Mouse (Mus musculus) liver, embryonic 14.5 days (tissue): ENCODE measurements at regions not wholly inside any gene's neighbourhood (a gene's known extent, or its start where the extent isn't known, plus 50 kb on each side); places are given as distances from the start of the nearest gene placed in this dataset.

ENCODE experiments used
- ATAC-seq: fragments of 200-750 bp; cut with Nextera tagmentation; 2 replicates; pipeline ENCODE4 v1.8.0; 2017; ENCODE audit warnings: moderate number of reproducible peaks, mild to moderate bottlenecking, moderate library complexity; ENCODE audit not compliant: insufficient read depth
- DNase-seq, 3 experiments: peaks; one replicate each; pipeline ENCODE4 v3.0.0-alpha.2; 2012 to 2013; ENCODE audit warnings: low read depth in 3 of 3, low spot score in 3 of 3
- H3K27ac ChIP-seq: fragments of 300-500 bp; sonication (generic); 2 replicates; pipeline ENCODE4 v1.5.1; 2014; ENCODE audit warnings: moderate library complexity, mild to moderate bottlenecking, control low read depth, inconsistent platforms
- H3K27me3 ChIP-seq: fragments of 300-500 bp; sonication (generic); 2 replicates; pipeline ENCODE4 v1.6.1; 2014; ENCODE audit warnings: mild to moderate bottlenecking, low read length, moderate library complexity; ENCODE audit not compliant: control insufficient read depth, insufficient read depth
- H3K36me3 ChIP-seq: fragments of 300-500 bp; sonication (generic); replicated peaks from 2 replicates; pipeline ENCODE4 v1.6.1; 2014; ENCODE audit warnings: low read depth; ENCODE audit not compliant: control insufficient read depth, insufficient read depth
- H3K4me1 ChIP-seq, 2 experiments: fragments of 200-500 bp in 1 of 2; fragments of 300-500 bp in 1 of 2; sonication (generic) in 1 of 2; replicated peaks; 2 replicates each; pipeline ENCODE4 v1.6.1; 2012 to 2014; ENCODE audit warnings: antibody characterized with exemption in 1 of 2, inconsistent platforms in 1 of 2, low read length in 1 of 2; ENCODE audit not compliant: control insufficient read depth in 2 of 2, insufficient read depth in 2 of 2
- H3K4me2 ChIP-seq: fragments of 300-500 bp; sonication (generic); 2 replicates; pipeline ENCODE4 v1.6.1; 2014; ENCODE audit warnings: low read depth, mild to moderate bottlenecking, control low read depth, moderate library complexity
- H3K4me3 ChIP-seq, 2 experiments: fragments of 200-500 bp in 1 of 2; fragments of 300-500 bp in 1 of 2; sonication (generic) in 1 of 2; 2 replicates each; pipeline ENCODE4 v1.5.1; 2012 to 2014; ENCODE audit warnings: low read depth in 2 of 2, low read length in 2 of 2, mild to moderate bottlenecking in 2 of 2, control low read depth in 1 of 2, inconsistent platforms in 1 of 2, moderate library complexity in 1 of 2; ENCODE audit not compliant: insufficient read depth in 1 of 2
- H3K9ac ChIP-seq: fragments of 300-500 bp; sonication (generic); replicated peaks from 2 replicates; pipeline ENCODE4 v1.6.1; 2014; ENCODE audit warnings: mild to moderate bottlenecking, control low read depth, moderate library complexity
- H3K9me3 ChIP-seq: fragments of 300-500 bp; sonication (generic); 2 replicates; pipeline ENCODE4 v1.6.1; 2016; ENCODE audit warnings: low read length, mixed read lengths; ENCODE audit not compliant: control insufficient read depth
- CTCF ChIP-seq: IDR thresholded peaks from 2 replicates; pipeline ENCODE4 v1.5.1; 2016; ENCODE audit warnings: antibody characterized with exemption, low read depth, control low read depth
- EP300 ChIP-seq: IDR thresholded peaks from 2 replicates; pipeline ENCODE4 v1.6.1; 2016; ENCODE audit warnings: antibody characterized with exemption, low read depth
- WGBS: fragments of 180-500 bp; shearing (Covaris S2); extraction: QIAGEN DNeasy Blood & Tissue Kit; methylation state at CpG from one replicate; pipeline ENCODE4 v1.1.7; 2014; ENCODE audit not compliant: insufficient replicate concordance; 5-methylcytosine and 5-hydroxymethylcytosine counted together

- H3K27ac ChIP-seq: no peak overlapping the region
- WGBS: 67% methylated on average over 6 of the region's 6 CpGs
- no peak for ATAC-seq
- H3K9ac ChIP-seq: no peak overlapping the region
- H3K4me3 ChIP-seq: no peak overlapping the region
- no peak for TF ChIP-seq EP300
- no peak for TF ChIP-seq CTCF
- no peak for DNase-seq
- H3K4me2 ChIP-seq: no peak overlapping the region
- no peaks in the 10 kb centered on the region for H3K9me3 ChIP-seq
- no peaks in the 10 kb centered on the region for H3K36me3 ChIP-seq
- H3K4me1 ChIP-seq: no peaks in the 10 kb centered on the region
- H3K27me3 ChIP-seq: no peaks in the 10 kb centered on the region
These were observed 274.4 kb downstream of the Ajap1 start for GRCm38 (mm10) chr4:153208215-153208614.

- H3K4me2 ChIP-seq: no peak overlapping the region
- no peaks in the 10 kb centered on the region for H3K27me3 ChIP-seq
- no peak overlapping the region for H3K9ac ChIP-seq
- H3K4me1 ChIP-seq: no peaks in the 10 kb centered on the region
- no peak overlapping the region for H3K27ac ChIP-seq
- no peak for DNase-seq
- TF ChIP-seq CTCF (no peak), EP300 (no peak)
- H3K9me3 ChIP-seq: no peaks in the 10 kb centered on the region
- WGBS: 61% methylated on average over 11 of the region's 11 CpGs
- H3K4me3 ChIP-seq: no peak overlapping the region
- H3K36me3 ChIP-seq: no peaks in the 10 kb centered on the region
- ATAC-seq: no peak
These were observed 275.0 kb downstream of the Ajap1 start for GRCm38 (mm10) chr4:153207578-153208102.

GRCm38 (mm10) chr4:153206789-153207457 is 275.7 kb downstream of the Ajap1 start:
- H3K27me3 ChIP-seq: no peaks in the 10 kb centered on the region
- H3K4me2 ChIP-seq: no peak overlapping the region
- no peak overlapping the region for H3K4me3 ChIP-seq
- H3K9ac ChIP-seq: no peak overlapping the region
- TF ChIP-seq CTCF: no peak
- TF ChIP-seq EP300: no peak
- ATAC-seq (no peak), DNase-seq (no peak)
- no peaks in the 10 kb centered on the region for H3K4me1 ChIP-seq
- no peaks in the 10 kb centered on the region for H3K9me3 ChIP-seq
- no peaks in the 10 kb centered on the region for H3K36me3 ChIP-seq
- 48% methylated on average over 11 of the region's 11 CpGs for WGBS
- H3K27ac ChIP-seq: no peak overlapping the region

- Histone ChIP-seq H3K27ac (no peak overlapping the region), H3K4me1 (no peaks in the 10 kb centered on the region), H3K36me3 (no peaks in the 10 kb centered on the region), H3K27me3 (no peaks in the 10 kb centered on the region), H3K9ac (no peak overlapping the region), H3K4me3 (no peak overlapping the region), H3K9me3 (no peaks in the 10 kb centered on the region), H3K4me2 (no peak overlapping the region)
- TF ChIP-seq EP300 (no peak), CTCF (no peak)
- no peak for DNase-seq
- 37% methylated on average over 7 of the region's 7 CpGs for WGBS
- no peak for ATAC-seq
These were observed 277.8 kb downstream of the Ajap1 start for GRCm38 (mm10) chr4:153204764-153205163.

- no peaks in the 10 kb centered on the region for H3K4me1 ChIP-seq
- no peak overlapping the region for H3K4me2 ChIP-seq
- no peak overlapping the region for H3K4me3 ChIP-seq
- H3K36me3 ChIP-seq: no peaks in the 10 kb centered on the region
- no peak for TF ChIP-seq CTCF
- TF ChIP-seq EP300: no peak
- DNase-seq (no peak), ATAC-seq (no peak)
- no peaks in the 10 kb centered on the region for H3K9me3 ChIP-seq
- no peak overlapping the region for H3K27ac ChIP-seq
- H3K9ac ChIP-seq: no peak overlapping the region
- 65% methylated on average over 20 of the region's 20 CpGs for WGBS
- no peaks in the 10 kb centered on the region for H3K27me3 ChIP-seq
These were observed 281.5 kb downstream of the Ajap1 start for GRCm38 (mm10) chr4:153200799-153201770.
